Mouse (Mus musculus): ENCODE results near the gene Kl. TPM values are rescaled to one million over a fixed set of nuclear protein-coding genes. Genes with fewer than 3 reads are reported as not detected.

Kl gene
- total and polyA plus RNA-seq, 3 experiments = not detected

- Histone ChIP-seq H3K4me1 (ENCODE audit: control insufficient read depth in 1 of 2, insufficient read depth in 2 of 2) (no peaks in the 10 kb centered on the region), H3K4me3 (replicated peaks in 1 of 3; ENCODE audit: low read depth in 2 of 3, low read length in 2 of 3, poor library complexity in 1 of 3) (no peak overlapping the region), H3K4me2 (ENCODE audit: insufficient read depth, low read depth, poor library complexity, severe bottlenecking) (no peak overlapping the region), H3K27ac (ENCODE audit: insufficient read depth, low read depth) (no peak overlapping the region), H3K79me2 (replicated peaks; ENCODE audit: control insufficient read depth, extremely low read depth, insufficient read depth, poor library complexity, severe bottlenecking) (no peaks in the 10 kb centered on the region), H3K27me3 (replicated peaks) (no peaks in the 10 kb centered on the region), H3K36me3 (replicated peaks in 1 of 2; ENCODE audit: control insufficient read depth in 1 of 2, insufficient read depth in 1 of 2, low read length in 1 of 2) (no peaks in the 10 kb centered on the region), H3K9me3 (replicated peaks; ENCODE audit: low read length) (no peaks in the 10 kb centered on the region), H3K9ac (ENCODE audit: insufficient read depth, low read depth) (no peak overlapping the region)
- TF ChIP-seq MXI1 (IDR thresholded peaks at IDR 0.05; ENCODE audit: low read depth, low read length) (no peak), RAD21 (IDR thresholded peaks at IDR 0.05; ENCODE audit: low read depth, low read length) (no peak), IRF4 (IDR thresholded peaks at IDR 0.05; ENCODE audit: low read depth, low read length) (no peak), MAZ (IDR thresholded peaks at IDR 0.05; ENCODE audit: low read depth, low read length) (no peak), KAT2A (IDR thresholded peaks at IDR 0.05; ENCODE audit: insufficient replicate concordance, low read length) (no peak), MEF2A (IDR thresholded peaks at IDR 0.05; ENCODE audit: borderline replicate concordance, low read depth, low read length) (no peak), ETS1 (conservative IDR thresholded peaks at IDR 0.05; ENCODE audit: low read depth, low read length) (no peak), ELF1 (IDR thresholded peaks at IDR 0.05; ENCODE audit: low read depth, low read length) (no peak), PAX5 (IDR thresholded peaks at IDR 0.05; ENCODE audit: low read length) (no peak), HCFC1 (IDR thresholded peaks at IDR 0.05; ENCODE audit: low read depth, low read length) (no peak), ZNF384 (IDR thresholded peaks at IDR 0.05; ENCODE audit: low read depth, low read length) (no peak), JUND (conservative IDR thresholded peaks at IDR 0.05; ENCODE audit: low read depth, low read length) (no peak), CHD1 (IDR thresholded peaks at IDR 0.05; ENCODE audit: low read depth, low read length) (no peak), NELFE (IDR thresholded peaks at IDR 0.05; ENCODE audit: low read depth, low read length) (no peak)
- in situ Hi-C loops (cut with MboI; ENCODE audit: low pct_ligation_motif_present, low pct_unique_long_range_greater_than_20kb, low sequenced_read_pairs) (no loop called here), dilution Hi-C loops (cut with MboI; ENCODE audit: extremely low pct_ligation_motif_present, extremely low pct_unique_long_range_greater_than_20kb, low sequenced_read_pairs) (no loop called here)
- no peak for DNase-seq (ENCODE audit: extremely low read depth)
These were observed 21.8 kb downstream of the Kl start for GRCm38 (mm10) chr5:150974226-150974625.

- no peaks in the 10 kb centered on the region for H3K36me3 ChIP-seq (replicated peaks in 1 of 2; ENCODE audit: control insufficient read depth in 1 of 2, insufficient read depth in 1 of 2, low read length in 1 of 2)
- no peaks in the 10 kb centered on the region for H3K27me3 ChIP-seq (replicated peaks)
- no peak overlapping the region for H3K4me3 ChIP-seq (replicated peaks in 1 of 3; ENCODE audit: low read depth in 2 of 3, low read length in 2 of 3, poor library complexity in 1 of 3)
- peaks cover 2% of the 10 kb centered on the region for H3K9me3 ChIP-seq (replicated peaks; ENCODE audit: low read length)
- H3K79me2 ChIP-seq (replicated peaks; ENCODE audit: control insufficient read depth, extremely low read depth, insufficient read depth, poor library complexity, severe bottlenecking) = no peaks in the 10 kb centered on the region
- dilution Hi-C loops (cut with MboI; ENCODE audit: extremely low pct_ligation_motif_present, extremely low pct_unique_long_range_greater_than_20kb, low sequenced_read_pairs) = no loop called here
- in situ Hi-C loops (cut with MboI; ENCODE audit: low pct_ligation_motif_present, low pct_unique_long_range_greater_than_20kb, low sequenced_read_pairs) = no loop called here
- no peak overlapping the region for H3K4me2 ChIP-seq (ENCODE audit: insufficient read depth, low read depth, poor library complexity, severe bottlenecking)
- no peak overlapping the region for H3K9ac ChIP-seq (ENCODE audit: insufficient read depth, low read depth)
- TF ChIP-seq ELF1 (IDR thresholded peaks at IDR 0.05; ENCODE audit: low read depth, low read length) = no peak
- no peak for TF ChIP-seq RAD21 (IDR thresholded peaks at IDR 0.05; ENCODE audit: low read depth, low read length)
- no peak for TF ChIP-seq CTCF (conservative IDR thresholded peaks at IDR 0.05 in 1 of 2, IDR thresholded peaks at IDR 0.05 in 1 of 2; ENCODE audit: low read depth in 2 of 2, low read length in 2 of 2)
- DNase-seq (ENCODE audit: extremely low read depth) = no peak
- H3K27ac ChIP-seq (ENCODE audit: insufficient read depth, low read depth) = no peak overlapping the region
- no peaks in the 10 kb centered on the region for H3K4me1 ChIP-seq (ENCODE audit: control insufficient read depth in 1 of 2, insufficient read depth in 2 of 2)
These were observed 25.1 kb downstream of the Kl start for GRCm38 (mm10) chr5:150977383-150977958.
